Mouse (Mus musculus) CD4-positive, CD25-positive, alpha-beta regulatory T cell, adult 2 months (primary cell): ENCODE measurements at regions not wholly inside any gene's neighbourhood (a gene's known extent, or its start where the extent isn't known, plus 50 kb on each side); places are given as distances from the start of the nearest gene placed in this dataset.

Experiments used
- DNase-seq: peaks from one replicate; pipeline ENCODE4 v3.0.0-alpha.2; 2012; ENCODE audit warnings: low read depth, low spot score

DNA sequence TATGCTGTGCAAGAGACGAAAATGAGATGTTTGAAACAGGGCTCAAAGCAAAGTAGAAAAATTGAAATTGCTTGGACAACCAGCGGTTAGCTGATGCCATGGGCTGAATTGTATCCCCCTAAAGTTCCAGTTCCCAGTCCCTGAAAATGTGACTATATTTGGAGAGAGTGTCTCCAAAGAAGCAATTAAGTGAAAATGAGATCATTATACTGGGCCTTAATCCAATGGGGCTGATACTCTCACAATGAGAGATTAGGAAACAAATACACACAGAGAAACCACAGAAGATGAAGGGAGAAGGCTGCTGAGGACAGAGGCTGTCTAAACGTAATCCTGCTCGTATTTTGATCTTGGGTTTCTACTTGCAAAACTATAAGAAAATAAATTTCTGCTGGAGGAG is 402.1 kb upstream of the Id4 start:
- DNase-seq: no peak

DNA sequence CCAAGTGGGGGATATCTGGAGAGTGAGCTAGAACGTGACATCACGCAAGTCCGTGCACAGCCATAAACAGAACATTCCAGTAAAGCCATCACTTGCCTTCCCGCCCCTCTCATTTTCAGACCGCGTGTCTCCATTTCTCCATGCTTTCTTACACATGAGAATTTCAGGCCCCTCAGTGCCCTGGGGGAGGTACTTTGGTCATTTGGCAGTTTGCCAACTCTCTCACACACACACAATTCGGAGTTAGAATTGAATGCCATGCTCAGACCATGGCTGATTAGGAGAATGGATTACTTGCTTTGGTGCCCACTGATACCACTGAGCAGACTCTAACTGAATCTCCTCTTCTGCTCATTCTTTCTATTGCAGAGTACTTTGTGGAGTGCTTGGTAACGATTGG is 400.7 kb upstream of the Id4 start:
- DNase-seq: no peak

DNA sequence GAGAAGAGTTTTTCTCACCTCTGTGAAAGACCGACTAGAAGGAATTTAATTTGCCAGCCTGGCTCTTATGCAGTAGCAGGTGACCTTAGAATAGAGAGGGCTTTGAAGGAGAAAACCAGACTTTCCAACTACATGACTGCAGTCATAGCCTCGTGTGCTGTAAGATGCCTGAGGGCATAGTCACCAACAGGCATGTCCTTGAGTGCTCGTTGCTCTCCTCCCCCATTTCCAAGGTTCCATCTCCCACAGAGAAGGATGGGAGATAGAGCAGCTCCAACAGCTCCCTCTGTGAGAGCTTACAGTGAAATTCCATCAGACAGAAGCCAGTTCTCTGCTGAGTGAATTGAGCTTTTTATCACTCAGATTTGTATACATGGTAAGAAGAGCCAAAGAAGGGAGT is 398.1 kb upstream of the Id4 start:
- DNase-seq: no peak

DNA sequence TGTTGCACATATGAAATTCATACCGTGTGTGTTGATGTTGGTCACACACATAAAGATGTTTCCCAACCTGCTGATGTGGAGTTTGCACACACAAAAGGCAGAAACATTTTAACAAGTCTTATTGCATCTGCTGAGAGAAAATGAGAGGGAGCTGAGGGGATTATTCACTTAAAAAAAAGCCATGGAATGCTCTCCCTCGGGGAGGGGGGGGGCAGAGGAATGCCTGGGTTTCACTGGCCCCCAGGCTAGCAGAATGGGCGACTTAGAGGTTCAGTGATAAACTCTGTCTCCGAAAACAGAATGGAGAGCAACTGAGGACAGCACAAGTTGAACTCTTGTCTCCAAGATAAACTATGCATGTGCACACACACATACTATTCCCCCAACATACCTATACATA is 392.4 kb upstream of the Id4 start:
- no peak for DNase-seq

DNA sequence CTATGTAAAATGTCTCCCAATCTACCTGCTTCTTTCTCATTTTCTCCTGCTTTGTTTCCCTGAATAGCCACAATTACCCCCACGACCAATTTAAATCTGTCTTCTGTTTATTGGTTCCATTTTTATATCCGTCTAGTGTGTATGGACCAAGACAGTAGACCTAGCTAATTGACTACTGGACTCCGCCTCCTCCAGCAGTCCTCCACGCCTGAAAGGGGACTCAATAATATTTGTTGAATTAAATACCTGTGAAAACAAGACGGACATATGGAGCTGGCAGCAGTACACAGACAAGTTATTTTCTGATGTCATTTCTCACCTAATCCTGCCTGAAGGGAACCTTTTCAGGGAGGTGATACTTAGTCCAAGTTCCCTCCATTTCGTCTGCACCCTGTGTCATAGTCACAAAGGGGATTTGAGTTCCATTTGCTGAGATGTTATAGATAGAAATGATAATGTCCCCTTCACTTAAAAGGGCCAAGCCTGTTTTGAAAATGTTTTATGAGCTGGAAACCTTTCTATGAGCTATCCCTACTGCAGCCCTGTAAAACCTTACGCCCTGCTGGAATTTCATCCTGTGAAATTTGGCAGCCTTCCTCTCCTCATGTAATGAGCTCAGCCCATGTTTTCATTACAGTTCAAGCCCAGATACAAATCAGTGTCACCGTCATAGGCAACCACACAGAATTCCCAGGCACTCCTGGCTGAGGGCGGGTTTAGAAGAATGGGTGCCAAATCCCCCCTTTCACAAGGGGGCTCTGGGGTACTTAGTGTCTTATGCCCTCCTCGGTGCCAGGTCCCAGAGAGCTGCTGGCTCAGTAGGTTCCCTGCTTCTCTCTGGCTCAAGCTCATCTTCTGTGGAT is 391.1 kb upstream of the Id4 start:
- DNase-seq: no peak

DNA sequence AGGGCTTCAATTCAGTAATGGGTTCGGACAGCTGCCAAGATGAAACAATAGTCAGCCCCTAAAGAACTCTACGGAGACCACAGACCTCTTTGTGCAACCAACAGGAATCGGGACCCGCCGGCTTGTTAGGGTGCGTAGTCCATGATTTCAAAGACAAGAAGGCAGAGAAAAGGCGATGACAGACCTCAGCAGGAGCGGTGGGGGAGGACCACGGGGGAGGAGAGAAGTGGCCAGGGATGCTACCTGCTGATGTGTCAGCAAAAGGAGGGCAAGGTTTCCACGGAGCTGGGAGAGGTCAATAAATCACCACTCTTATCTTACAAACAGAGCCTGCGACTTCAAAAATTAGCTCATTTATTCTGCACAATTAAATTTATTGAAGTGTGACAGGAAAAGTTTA is 388.4 kb upstream of the Id4 start:
- no peak for DNase-seq

DNA sequence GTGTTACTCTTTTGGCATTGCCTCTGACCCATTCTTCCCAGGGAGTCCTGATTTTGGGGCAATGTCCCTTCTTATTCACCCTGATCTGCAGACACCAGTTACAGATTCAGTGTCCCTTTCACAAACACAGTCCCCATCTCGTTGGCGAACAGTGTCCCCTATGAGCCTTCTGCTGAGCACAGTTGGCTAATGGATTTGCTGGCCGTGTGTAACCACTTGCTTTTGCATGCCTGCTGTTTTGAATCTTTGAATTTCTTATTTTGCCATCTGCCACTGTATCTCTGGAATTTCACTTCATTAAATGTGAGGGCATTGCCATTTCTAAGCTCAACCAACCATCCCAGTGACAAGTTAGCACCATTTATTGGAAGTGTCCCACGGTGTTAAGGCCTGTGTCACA is 368.5 kb upstream of the Id4 start:
- DNase-seq: no peak

DNA sequence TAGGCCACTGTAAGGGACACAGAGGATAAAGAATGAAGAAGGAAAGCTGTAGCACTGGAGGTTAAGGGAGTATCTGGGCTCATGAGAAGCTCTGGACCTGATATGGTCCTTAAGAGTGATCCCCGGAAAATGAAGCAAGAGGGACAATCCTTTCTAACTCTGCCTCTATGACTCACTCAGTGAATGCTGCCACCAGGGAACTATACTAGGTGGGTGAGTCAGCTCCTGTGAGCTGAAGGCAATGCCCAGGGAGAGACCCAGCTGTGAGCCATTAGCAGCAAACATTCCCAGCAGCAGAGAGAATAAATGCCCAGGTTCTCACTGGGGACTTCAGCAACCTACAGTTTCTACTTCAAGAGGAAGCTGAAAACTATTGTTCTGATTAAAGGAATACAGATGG is 366.7 kb upstream of the Id4 start:
- DNase-seq: no peak

DNA sequence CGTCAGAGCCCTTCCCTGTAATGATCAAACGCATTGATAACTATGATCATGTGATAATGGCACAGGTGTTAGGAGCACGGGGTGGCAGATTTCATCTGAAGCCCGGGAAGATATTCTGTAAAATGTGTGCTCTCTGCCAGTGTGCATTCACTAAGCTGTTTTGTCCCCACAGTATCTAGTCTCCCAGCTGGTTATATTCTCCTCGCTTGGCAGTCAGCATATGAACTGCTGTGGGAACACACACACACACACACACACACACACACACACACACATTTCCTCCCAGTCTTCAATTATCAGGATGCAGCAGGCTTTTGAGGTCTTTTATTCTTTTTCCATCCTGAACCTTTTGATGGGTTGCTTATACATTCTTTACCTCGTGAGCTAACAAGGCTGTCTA is 365.8 kb upstream of the Id4 start:
- DNase-seq: no peak

DNA sequence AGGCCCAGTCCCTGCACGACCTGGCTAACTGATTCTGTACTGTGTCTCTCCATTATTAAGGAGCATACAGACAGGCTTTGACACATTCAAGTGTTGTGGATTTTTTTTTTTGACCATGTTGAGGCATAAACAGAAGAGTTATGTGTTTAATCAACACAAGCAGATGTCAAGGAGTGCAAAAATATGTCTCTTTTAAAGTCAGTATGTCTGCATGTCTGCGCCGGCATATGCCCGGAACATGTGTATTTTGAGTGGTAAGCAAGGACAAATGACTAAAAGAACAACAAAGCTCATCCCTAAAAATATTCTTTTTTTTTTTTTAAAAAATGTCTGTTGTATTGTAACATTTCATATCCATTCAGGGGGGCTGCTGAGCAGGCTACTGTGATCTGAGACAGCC is 364.4 kb upstream of the Id4 start:
- DNase-seq: no peak

DNA sequence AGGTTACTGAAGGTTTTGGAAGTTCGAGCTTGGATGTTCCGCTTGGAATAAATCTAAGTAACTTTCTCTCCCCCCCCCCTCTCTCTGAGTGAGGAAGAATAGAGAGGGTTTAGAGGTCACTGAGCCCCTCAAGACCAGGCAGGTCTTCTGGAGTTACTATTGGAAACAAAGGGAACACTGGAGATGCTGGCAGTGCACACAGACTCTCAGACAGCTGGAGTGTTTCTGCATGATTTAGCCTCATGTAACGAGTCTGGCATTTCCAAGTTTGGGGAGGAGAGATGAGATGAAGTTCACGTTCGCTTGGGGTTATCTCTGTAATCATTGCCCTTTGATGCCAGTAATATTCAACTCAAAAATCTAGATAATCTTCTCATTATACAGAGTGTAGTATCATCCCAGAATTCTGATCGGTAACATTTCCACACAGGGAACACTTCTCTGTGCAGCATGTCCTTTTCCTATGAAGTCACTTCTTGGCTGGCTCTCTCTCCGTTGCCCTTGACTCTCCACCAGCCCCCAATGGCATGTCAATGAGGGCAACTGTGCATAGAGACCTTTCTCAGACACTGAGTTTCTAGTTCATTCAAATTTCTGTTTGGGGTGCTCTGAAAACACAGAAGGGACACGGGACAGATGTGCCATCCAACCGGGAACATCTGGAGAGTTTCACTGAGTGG is 351.0 kb upstream of the Id4 start:
- DNase-seq: no peak

DNA sequence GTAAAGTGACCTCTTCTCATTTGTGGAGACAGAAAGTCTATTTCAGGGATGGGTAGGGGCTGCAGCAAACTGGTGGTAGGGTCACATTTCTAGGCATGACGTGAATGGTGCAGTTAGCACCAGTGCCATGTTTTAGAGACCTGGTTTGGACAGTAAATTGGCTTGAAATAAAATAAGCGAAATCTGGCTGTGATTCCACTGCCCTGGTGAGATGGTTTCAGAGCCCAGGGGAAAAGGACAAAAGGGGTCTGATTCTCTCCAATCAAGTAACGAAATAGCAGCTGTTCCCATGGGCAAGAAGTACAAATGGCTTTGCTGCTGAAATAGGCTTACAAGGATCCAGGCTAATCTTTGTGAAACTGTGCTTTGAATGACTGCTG is 350.5 kb upstream of the Id4 start:
- no peak for DNase-seq

DNA sequence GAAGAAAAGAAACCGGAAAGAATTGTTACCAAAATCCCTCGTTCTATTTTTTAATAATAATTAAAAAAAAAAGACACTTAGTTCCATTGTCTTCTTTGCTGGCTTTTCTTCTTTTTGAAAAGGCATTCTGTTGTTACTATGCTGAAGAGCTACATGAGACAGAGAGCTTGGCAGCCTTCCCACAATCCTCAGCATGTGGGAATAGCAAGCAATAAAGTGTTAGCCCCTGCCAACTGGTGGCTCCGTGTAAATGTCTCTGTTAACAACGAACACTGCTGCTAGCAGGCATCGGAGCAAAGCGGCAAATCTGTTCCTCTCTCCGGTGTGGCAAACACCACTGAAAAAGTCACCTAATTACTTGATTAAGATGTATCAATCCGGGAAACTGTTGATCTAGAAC is 344.6 kb upstream of the Id4 start:
- DNase-seq: no peak

DNA sequence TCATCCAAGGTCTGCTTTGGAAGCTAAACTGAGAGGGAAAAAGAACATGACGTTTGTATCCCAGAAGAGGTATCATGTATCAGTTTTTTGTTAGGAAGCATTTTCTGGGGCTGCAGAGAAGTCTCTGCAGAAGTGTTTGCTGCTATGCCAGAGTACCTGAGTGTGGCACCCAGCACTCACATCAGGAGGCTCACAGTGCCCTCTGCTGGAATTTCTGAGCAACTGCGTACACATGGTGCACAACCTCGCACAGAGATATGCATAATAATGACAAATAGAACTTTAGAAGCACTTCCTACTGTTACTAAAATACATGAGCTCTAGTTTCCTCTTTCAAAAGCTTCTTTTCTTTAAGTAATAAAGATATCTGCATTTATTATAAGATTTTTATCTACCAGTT is 343.7 kb upstream of the Id4 start:
- no peak for DNase-seq

DNA sequence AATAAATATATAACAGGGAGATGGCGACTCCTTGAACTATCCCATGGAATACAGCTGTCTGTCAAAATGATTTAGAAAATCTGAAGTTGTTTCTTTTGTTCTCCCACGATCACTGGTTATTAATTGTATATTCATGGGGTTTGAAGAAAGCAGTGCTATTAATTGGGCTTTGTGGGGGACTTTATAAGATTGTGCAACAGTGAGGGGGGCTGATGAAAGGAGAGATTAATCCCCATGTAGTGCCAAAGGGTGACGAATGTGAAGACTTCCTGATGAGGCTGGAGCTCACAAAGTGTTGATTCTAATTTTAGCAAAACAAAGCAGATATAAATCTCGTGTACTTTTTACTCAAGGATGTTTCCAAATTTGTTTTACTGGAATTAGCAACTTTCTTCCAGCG is 340.0 kb upstream of the Id4 start:
- no peak for DNase-seq

DNA sequence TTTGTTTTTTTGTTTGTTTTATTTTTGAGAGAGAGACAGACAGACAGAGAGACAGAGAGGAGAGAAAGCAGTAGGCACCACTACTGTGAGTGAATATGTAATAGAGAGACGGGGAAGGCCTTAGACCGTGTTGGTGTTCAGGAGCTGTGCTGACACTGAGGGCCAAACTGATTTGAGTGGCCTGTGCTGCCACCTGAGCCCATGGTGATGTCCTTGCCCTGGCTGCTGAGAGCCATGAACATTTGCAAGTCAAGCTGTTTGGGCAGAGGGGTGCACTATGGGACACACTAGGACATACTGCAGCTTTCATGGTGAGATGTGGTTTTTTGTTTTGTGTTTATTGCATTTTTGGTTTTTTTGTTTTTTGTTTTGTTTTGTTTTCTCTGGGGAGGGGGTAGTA is 320.3 kb upstream of the Id4 start:
- DNase-seq: no peak

DNA sequence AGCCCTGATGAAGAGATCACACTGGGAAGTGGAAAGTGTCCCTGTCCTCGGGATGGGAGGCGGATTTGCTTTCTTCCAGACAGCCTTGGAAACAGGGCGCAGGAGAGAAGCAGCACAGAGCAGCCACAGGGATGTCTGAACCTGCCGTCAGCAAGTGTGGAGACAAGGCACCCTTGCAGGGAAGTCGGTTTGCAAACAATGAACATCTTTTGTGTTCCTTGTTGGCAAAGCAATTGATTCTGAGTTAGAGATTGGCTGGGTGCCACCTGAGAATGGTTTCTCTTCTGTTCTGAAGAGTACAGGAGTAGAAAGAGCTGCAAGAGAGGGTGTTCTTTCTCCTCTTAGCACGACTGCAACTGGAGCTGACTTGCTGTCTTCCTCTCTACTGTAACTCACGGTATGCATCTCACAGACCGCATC is 318.6 kb upstream of the Id4 start:
- DNase-seq: no peak

DNA sequence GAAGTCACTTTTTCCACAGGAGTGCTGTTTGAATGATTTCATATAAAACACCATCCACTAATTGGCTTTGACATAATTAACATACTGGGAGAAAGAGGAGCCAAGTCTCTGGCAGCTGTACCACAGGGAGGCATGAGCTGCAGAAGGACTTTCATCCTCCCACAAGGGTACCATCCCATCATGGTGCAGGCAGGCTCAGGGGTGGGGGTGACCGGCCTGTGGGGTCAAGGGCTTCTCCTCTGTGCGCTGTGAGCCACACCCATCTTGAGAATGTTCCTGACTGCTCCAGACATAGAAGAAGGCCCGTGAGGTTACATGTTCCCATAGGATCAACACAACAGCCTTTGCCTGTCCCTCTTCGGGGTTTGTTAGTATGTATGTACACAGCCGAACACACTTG is 317.4 kb upstream of the Id4 start:
- no peak for DNase-seq

DNA sequence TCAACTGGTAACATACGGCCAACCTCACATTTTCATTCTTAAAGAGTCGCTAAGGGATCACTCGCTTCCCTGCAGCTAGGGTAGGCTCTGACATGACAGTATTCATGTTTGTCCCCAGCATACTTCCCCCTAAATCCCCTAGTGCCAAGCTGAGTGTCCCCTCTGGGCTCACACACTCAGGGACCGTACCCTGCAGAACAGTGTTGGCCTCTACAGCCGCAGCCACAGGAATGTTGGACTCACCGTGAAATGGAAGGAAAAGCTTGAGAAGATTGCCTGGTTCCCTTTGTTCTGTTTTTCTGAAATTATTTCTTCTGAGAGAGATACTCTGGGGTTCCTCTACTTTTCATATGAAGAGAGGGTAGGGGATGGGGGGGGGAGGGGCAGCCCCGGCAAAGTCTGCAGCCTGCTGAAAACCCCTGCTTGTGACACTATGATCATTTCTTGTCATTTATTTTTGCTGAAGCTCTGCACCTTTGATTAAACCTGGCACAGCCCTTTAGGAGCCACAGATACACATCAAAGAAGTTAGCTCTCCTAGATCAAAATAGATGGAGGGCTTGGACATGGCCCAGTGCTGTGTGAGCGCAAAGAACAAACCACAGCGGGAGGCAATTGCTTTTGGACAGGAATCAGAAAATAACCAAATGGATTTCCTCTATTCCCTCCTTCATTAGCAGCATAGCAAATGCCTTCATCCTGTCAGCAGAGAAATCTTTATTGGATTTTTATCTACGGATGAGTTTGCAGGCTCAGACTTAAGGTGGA is 312.7 kb upstream of the Id4 start:
- no peak for DNase-seq

DNA sequence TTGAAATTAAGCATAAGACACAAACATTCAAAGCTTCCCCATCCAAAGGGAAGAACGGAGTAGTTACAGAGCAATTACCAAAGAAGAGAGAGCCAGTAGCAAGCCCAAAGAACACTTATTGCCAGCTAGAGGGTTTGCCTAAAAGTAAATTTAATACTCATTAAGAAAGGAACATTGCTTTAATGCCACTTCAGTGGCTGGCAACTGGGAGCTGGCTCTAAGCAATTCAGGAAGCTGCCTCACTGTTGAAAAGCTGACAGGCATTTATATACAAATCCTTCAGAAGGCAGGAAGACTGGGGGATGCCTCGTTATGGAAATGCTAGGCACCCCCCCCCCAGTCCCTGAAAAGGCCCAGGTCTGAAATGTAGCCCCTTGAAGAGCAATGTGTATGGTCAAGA is 310.6 kb upstream of the Id4 start:
- DNase-seq: no peak

DNA sequence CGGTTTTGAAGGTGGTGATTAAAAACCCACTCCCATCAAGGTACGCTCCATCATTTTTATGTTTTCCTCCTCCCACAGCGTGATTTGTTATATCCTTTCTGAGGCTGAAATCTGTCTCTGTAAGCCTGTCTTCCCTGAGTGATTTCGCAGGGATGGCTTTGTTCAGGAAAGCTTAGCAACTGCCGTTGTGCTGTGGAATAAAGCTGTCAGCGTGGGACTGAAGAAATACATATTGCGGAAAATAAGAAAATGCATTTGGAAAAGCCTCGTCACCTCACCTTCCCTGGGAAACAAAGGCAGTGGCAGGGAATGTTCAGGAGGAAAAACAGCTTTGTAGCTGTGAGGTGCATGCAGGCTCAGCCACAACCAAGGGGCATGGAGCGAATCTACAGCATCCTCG is 310.0 kb upstream of the Id4 start:
- DNase-seq: no peak

DNA sequence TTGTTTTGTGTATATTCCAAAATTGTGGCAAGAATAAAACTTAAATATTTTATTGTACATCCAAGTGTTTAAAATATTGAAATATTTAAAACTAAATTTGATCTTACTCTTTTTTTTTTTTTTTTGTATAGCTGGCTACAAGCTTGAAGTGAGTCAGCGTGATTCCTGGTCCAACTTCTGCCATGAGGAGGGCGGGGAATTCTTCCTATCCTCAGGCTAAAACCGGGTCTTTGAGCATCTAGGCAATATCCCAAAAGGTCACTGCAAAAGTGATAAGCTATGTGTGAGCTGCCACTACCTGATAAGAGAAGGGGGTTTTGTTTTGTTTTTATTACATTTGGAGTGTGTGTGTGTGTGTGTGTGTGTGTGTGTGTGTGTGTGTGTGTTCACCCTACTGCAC is 308.1 kb upstream of the Id4 start:
- DNase-seq: no peak

DNA sequence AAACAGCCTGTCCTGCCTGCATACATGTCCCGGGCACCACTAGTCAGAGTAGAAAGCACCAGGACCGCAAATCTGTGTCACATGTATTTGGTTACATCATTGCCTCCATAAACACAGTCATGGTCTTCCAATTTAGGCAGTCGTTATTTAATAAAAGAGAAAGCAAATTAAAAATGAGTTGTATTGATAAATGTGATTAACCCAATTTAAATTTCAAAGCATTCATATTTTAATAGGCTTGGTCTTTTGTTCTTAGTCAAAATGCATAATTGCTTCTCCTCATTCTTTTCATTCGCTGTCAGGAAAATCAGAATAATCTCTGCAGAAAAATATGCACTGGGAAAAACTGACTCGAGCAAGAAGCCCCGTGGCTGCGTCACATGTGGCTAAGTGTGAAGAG is 307.3 kb upstream of the Id4 start:
- DNase-seq: no peak
